8 mouse cellular contexts compared by ENCODE assay signal in the genomic region with DNA sequence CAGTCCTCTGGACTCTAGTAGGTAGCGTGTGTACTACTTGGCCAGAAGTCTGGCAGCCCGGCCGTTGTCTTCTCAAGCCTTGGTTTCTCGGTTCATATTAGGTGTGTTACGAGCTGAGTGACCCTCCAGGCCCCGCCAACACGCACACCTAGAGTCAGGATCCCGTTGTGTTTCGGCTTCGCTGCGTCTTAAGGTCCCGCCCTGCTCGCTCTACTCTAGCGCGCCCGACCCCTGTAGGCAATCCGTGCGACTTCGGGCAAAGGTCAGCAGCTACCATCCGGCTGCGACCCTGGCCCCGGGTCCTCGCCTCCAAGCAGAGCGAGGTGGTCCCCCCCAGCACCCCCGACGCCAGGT. TPM values are rescaled to one million over a fixed set of nuclear protein-coding genes. Genes with fewer than 3 reads are reported as not detected.
A peak's percentile ranks its signal among the peaks of the same experiment; 100 is the strongest.
DNase-seq lines count a peak whose midpoint lies in the region; ATAC-seq lines count a peak whose summit lies in the region.

No protein-coding gene starts in this region.

- peaks cover 42% of the 10 kb centered on the region for H3K4me1 ChIP-seq in kidney, embryonic 15.5 days
- peaks cover 2% of the 10 kb centered on the region for H3K4me1 ChIP-seq in hindbrain, embryonic 11.5 days (replicated peaks; ENCODE audit: control insufficient read depth, insufficient read depth, low read length)
- peaks cover 20% of the 10 kb centered on the region for H3K4me1 ChIP-seq in midbrain, embryonic 12.5 days

- H3K9me3 ChIP-seq in kidney, embryonic 15.5 days (replicated peaks), result no peaks in the 10 kb centered on the region
- no peaks in the 10 kb centered on the region for H3K9me3 ChIP-seq in hindbrain, embryonic 11.5 days (ENCODE audit: control insufficient read depth, low read length)
- no peaks in the 10 kb centered on the region for H3K9me3 ChIP-seq in midbrain, embryonic 12.5 days

- peak overlapping the region; percentile 76 for H3K4me2 ChIP-seq in kidney, embryonic 15.5 days
- H3K4me2 ChIP-seq in hindbrain, embryonic 11.5 days (replicated peaks; ENCODE audit: low read depth, low read length), result peak overlapping the region; percentile 80
- H3K4me2 ChIP-seq in midbrain, embryonic 12.5 days (replicated peaks), result peak overlapping the region; percentile 91

- H3K4me3 ChIP-seq in kidney, embryonic 15.5 days (replicated peaks), result peak overlapping the region; percentile 65
- peak overlapping the region; percentile 64 for H3K4me3 ChIP-seq in hindbrain, embryonic 11.5 days (ENCODE audit: low read depth, low read length)
- peak overlapping the region; percentile 79 for H3K4me3 ChIP-seq in midbrain, embryonic 12.5 days

- H3K9ac ChIP-seq in kidney, embryonic 15.5 days, result peak overlapping the region; percentile 59
- peak overlapping the region; percentile 83 for H3K9ac ChIP-seq in hindbrain, embryonic 11.5 days (ENCODE audit: low read depth, low read length)
- peak overlapping the region; percentile 79 for H3K9ac ChIP-seq in midbrain, embryonic 12.5 days (replicated peaks)

- DNase-seq in kidney, postnatal 4 days, result no peak
- DNase-seq in R1 (ENCODE audit: low read depth, low spot score), result peak; percentile 74
- DNase-seq in hindbrain, embryonic 11.5 days (ENCODE audit: low spot score), result no peak
- no peak for DNase-seq in spleen, adult 12 weeks (ENCODE audit: low spot score)
- no peak for DNase-seq in lung, postnatal 25 days (ENCODE audit: low spot score)

- 2% methylated on average over 26 of the region's 26 CpGs for WGBS in kidney, embryonic 15.5 days
- 4% methylated on average over 25 of the region's 26 CpGs for WGBS in hindbrain, embryonic 11.5 days
- 2% methylated on average over 26 of the region's 26 CpGs for WGBS in midbrain, embryonic 12.5 days

- H3K27me3 ChIP-seq in kidney, embryonic 15.5 days, result peaks cover 25% of the 10 kb centered on the region
- peaks cover 30% of the 10 kb centered on the region for H3K27me3 ChIP-seq in hindbrain, embryonic 11.5 days (ENCODE audit: control insufficient read depth, insufficient read depth, low read length)
- H3K27me3 ChIP-seq in midbrain, embryonic 12.5 days, result peaks cover 56% of the 10 kb centered on the region

- ATAC-seq in kidney, embryonic 15.5 days (replicated peaks; ENCODE audit: low FRiP score), result peak; percentile 55
- peak; percentile 41 for ATAC-seq in hindbrain, embryonic 11.5 days (ENCODE audit: low FRiP score)
- ATAC-seq in midbrain, embryonic 12.5 days (ENCODE audit: low FRiP score, low read depth), result peak; percentile 3; the same call in 1 of the 2 replicates
- ATAC-seq in monocyte, adult 5-6 weeks (replicated peaks; ENCODE audit: insufficient number of reproducible peaks, low FRiP score, low TSS enrichment, poor library complexity, severe bottlenecking), result no peak

- peak overlapping the region; percentile 92 for H3K27ac ChIP-seq in kidney, embryonic 15.5 days
- peak overlapping the region; percentile 78 for H3K27ac ChIP-seq in hindbrain, embryonic 11.5 days (ENCODE audit: low read depth, low read length)
- peak overlapping the region; percentile 87; the same call in 1 of the 2 replicates for H3K27ac ChIP-seq in midbrain, embryonic 12.5 days (replicated peaks)

- peaks cover 29% of the 10 kb centered on the region for H3K36me3 ChIP-seq in kidney, embryonic 15.5 days
- H3K36me3 ChIP-seq in hindbrain, embryonic 11.5 days (ENCODE audit: control insufficient read depth, insufficient read depth, low read length), result no peaks in the 10 kb centered on the region
- H3K36me3 ChIP-seq in midbrain, embryonic 12.5 days, result no peaks in the 10 kb centered on the region; the same call in 1 of the 2 replicates

RNA-seq across cellular contexts. Expression of a gene that starts 0.7 kb away (rescaled TPM):
- polyA plus RNA-seq in kidney, embryonic 15.5 days (2015; fragmentation: Nextera tagmentation; extraction: Ambion mirVana), result 9.7 and 10.8 TPM in 2 replicates
- polyA plus RNA-seq in hindbrain, embryonic 11.5 days (2014; fragmentation: Nextera tagmentation; extraction: Ambion mirVana), result 1.4 and 1.5 TPM in 2 replicates
- 2.2 and 2.6 TPM in 2 replicates for polyA plus RNA-seq in midbrain, embryonic 12.5 days (2016; fragmentation: Nextera tagmentation; extraction: Ambion mirVana)
- total RNA-seq in monocyte, adult 5-6 weeks (2017), result 13.2 to 18.0 TPM (median 16.1 TPM) in 3 replicates

RNA-seq across cellular contexts. Expression of a gene that starts 6.7 kb away (rescaled TPM):
- polyA plus RNA-seq in kidney, embryonic 15.5 days (2015; fragmentation: Nextera tagmentation; extraction: Ambion mirVana), result 11.3 and 12.0 TPM in 2 replicates
- polyA plus RNA-seq in hindbrain, embryonic 11.5 days (2014; fragmentation: Nextera tagmentation; extraction: Ambion mirVana), result 0.40 and 0.52 TPM in 2 replicates
- 0.08 and 0.14 TPM in 2 replicates for polyA plus RNA-seq in midbrain, embryonic 12.5 days (2016; fragmentation: Nextera tagmentation; extraction: Ambion mirVana)
- not detected in 3 replicates for total RNA-seq in monocyte, adult 5-6 weeks (2017)

RNA-seq across cellular contexts. Expression of a gene that starts 34.5 kb away (rescaled TPM):
- polyA plus RNA-seq in kidney, embryonic 15.5 days (2015; fragmentation: Nextera tagmentation; extraction: Ambion mirVana), result 158 and 163 TPM in 2 replicates
- polyA plus RNA-seq in hindbrain, embryonic 11.5 days (2014; fragmentation: Nextera tagmentation; extraction: Ambion mirVana), result 143 and 148 TPM in 2 replicates
- 137 and 165 TPM in 2 replicates for polyA plus RNA-seq in midbrain, embryonic 12.5 days (2016; fragmentation: Nextera tagmentation; extraction: Ambion mirVana)
- total RNA-seq in monocyte, adult 5-6 weeks (2017), result 71.5 to 138 TPM (median 136 TPM) in 3 replicates

RNA-seq across cellular contexts. Expression of a gene that starts 42.9 kb away (rescaled TPM):
- 53.5 and 58.8 TPM in 2 replicates for polyA plus RNA-seq in kidney, embryonic 15.5 days (2015; fragmentation: Nextera tagmentation; extraction: Ambion mirVana)
- polyA plus RNA-seq in hindbrain, embryonic 11.5 days (2014; fragmentation: Nextera tagmentation; extraction: Ambion mirVana), result 36.9 and 39.3 TPM in 2 replicates
- 80.4 and 81.6 TPM in 2 replicates for polyA plus RNA-seq in midbrain, embryonic 12.5 days (2016; fragmentation: Nextera tagmentation; extraction: Ambion mirVana)
- 65.5 to 109 TPM (median 99.2 TPM) in 3 replicates for total RNA-seq in monocyte, adult 5-6 weeks (2017)

RNA-seq across cellular contexts. Expression of a gene that starts 56.8 kb away (rescaled TPM):
- polyA plus RNA-seq in kidney, embryonic 15.5 days (2015; fragmentation: Nextera tagmentation; extraction: Ambion mirVana), result 7.5 and 9.3 TPM in 2 replicates
- 21.2 and 22.2 TPM in 2 replicates for polyA plus RNA-seq in hindbrain, embryonic 11.5 days (2014; fragmentation: Nextera tagmentation; extraction: Ambion mirVana)
- polyA plus RNA-seq in midbrain, embryonic 12.5 days (2016; fragmentation: Nextera tagmentation; extraction: Ambion mirVana), result 35.9 and 36.0 TPM in 2 replicates
- total RNA-seq in monocyte, adult 5-6 weeks (2017), result 2.4 to 6.9 TPM (median 4.7 TPM) in 3 replicates
